Mouse (Mus musculus): ENCODE data around the gene Esp31. TPM values are rescaled to one million over a fixed set of nuclear protein-coding genes. Genes with fewer than 3 reads are reported as not detected.

Esp31 gene
- polyA plus RNA-seq (2012; fragmentation: generic; extraction: Trizol), result not detected

GRCm38 (mm10) chr17:38639147-38639546, at the start of gene Esp31:
Gene Esp31 (plus strand): TSS chr17:38639447.

Other genes with a start within 250 kb of the Esp31 start
- not detected for gene Esp36, start 219.3 kb upstream of the Esp31 start, polyA plus RNA-seq (2012; fragmentation: generic; extraction: Trizol)
- gene Esp34, start 85.3 kb upstream of the Esp31 start, polyA plus RNA-seq (2012; fragmentation: generic; extraction: Trizol), result not detected